Mouse (Mus musculus) cortical plate, adult 2 months (tissue): ENCODE results near the gene Kctd6.

Source experiments
- CTCF ChIP-seq: fragments of 200-500 bp; IDR thresholded peaks from 2 replicates; pipeline ENCODE4 v1.5.1; 2011; ENCODE audit warnings: mild to moderate bottlenecking, control low read depth, low read length; ENCODE audit not compliant: insufficient read depth; ENCODE audit errors: extremely low read depth
- POLR2A ChIP-seq: fragments of 200-500 bp; IDR thresholded peaks from 2 replicates; pipeline ENCODE4 v1.6.1; 2011; ENCODE audit warnings: mild to moderate bottlenecking, low read length, control low read depth; ENCODE audit not compliant: insufficient read depth; ENCODE audit errors: extremely low read depth

- TF ChIP-seq CTCF (no peak), POLR2A (no peak)
Observed at GRCm38 (mm10) chr14:8164463-8164862, 49.5 kb upstream of the Kctd6 start.
